In genomic region chr14:87140327-87140962, GRCm38 (mm10) we compare ENCODE assay signal across 8 mouse cellular contexts. TPM values are rescaled to one million over a fixed set of nuclear protein-coding genes. Genes with fewer than 3 reads are reported as not detected.
DNase-seq lines count a peak whose midpoint lies in the region; ATAC-seq lines count a peak whose summit lies in the region.

No protein-coding gene starts in this region.

- H3K4me3 ChIP-seq in embryonic facial prominence, embryonic 12.5 days: peak overlapping the region; percentile 75
- peak overlapping the region; percentile 53 for H3K4me3 ChIP-seq in hindbrain, embryonic 16.5 days (ENCODE audit: low read length)

- peak overlapping the region; percentile 63 for H3K9ac ChIP-seq in embryonic facial prominence, embryonic 12.5 days
- peak overlapping the region; percentile 33 for H3K9ac ChIP-seq in hindbrain, embryonic 16.5 days (ENCODE audit: low read depth, low read length)

- H3K27ac ChIP-seq in embryonic facial prominence, embryonic 12.5 days: no peak overlapping the region
- no peak overlapping the region for H3K27ac ChIP-seq in hindbrain, embryonic 16.5 days (ENCODE audit: low read depth, low read length)

- H3K36me3 ChIP-seq in embryonic facial prominence, embryonic 12.5 days: no peaks in the 10 kb centered on the region
- H3K36me3 ChIP-seq in hindbrain, embryonic 16.5 days (ENCODE audit: control insufficient read depth, insufficient read depth, low read length): no peaks in the 10 kb centered on the region

- no peaks in the 10 kb centered on the region for H3K27me3 ChIP-seq in embryonic facial prominence, embryonic 12.5 days
- no peaks in the 10 kb centered on the region for H3K27me3 ChIP-seq in hindbrain, embryonic 16.5 days (replicated peaks; ENCODE audit: control insufficient read depth, insufficient read depth, low read length)

- peak; percentile 35 for ATAC-seq in CD4-positive, CD25-positive, alpha-beta regulatory T cell, adult 4 months
- ATAC-seq in embryonic facial prominence, embryonic 12.5 days (ENCODE audit: insufficient number of reproducible peaks, insufficient read depth, low FRiP score, low TSS enrichment): no peak; the same call in 1 of the 2 replicates
- no peak for ATAC-seq in hindbrain, embryonic 16.5 days
- peak; percentile 9 for ATAC-seq in megakaryocyte, adult 5-6 weeks (ENCODE audit: poor library complexity, severe bottlenecking)

- WGBS in embryonic facial prominence, embryonic 12.5 days: 2% methylated on average over 17 of the region's 17 CpGs
- 7% methylated on average over 17 of the region's 17 CpGs for WGBS in hindbrain, embryonic 16.5 days

- H3K4me1 ChIP-seq in embryonic facial prominence, embryonic 12.5 days: no peaks in the 10 kb centered on the region
- H3K4me1 ChIP-seq in hindbrain, embryonic 16.5 days (ENCODE audit: control insufficient read depth, insufficient read depth, low read depth, low read length): peaks cover 2% of the 10 kb centered on the region; the same call in 1 of the 2 replicates

- peak overlapping the region; percentile 79 for H3K4me2 ChIP-seq in embryonic facial prominence, embryonic 12.5 days (replicated peaks)
- H3K4me2 ChIP-seq in hindbrain, embryonic 16.5 days (ENCODE audit: low read length): peak overlapping the region; percentile 76

- H3K9me3 ChIP-seq in embryonic facial prominence, embryonic 12.5 days: no peaks in the 10 kb centered on the region
- H3K9me3 ChIP-seq in hindbrain, embryonic 16.5 days (ENCODE audit: control insufficient read depth, low read length): no peaks in the 10 kb centered on the region

- DNase-seq in embryo, embryonic 10 days (ENCODE audit: low spot score): peak; percentile 68
- no peak for DNase-seq in embryo, embryonic 9.5 days (ENCODE audit: extremely low spot score)
- DNase-seq in right cerebral cortex, postnatal 14 days: no peak
- no peak for DNase-seq in cerebellum, postnatal 25 days

RNA-seq across cellular contexts. Expression of gene Diaph3, which starts 0.6 kb away (rescaled TPM):
- 1 to 10 TPM; 4.2 to 4.3 TPM for polyA plus RNA-seq in CD4-positive, CD25-positive, alpha-beta regulatory T cell, adult 4 months (2017; shearing (Covaris generic))
- polyA plus RNA-seq in embryonic facial prominence, embryonic 12.5 days (2016; fragmentation: Nextera tagmentation; extraction: Ambion mirVana): 12.8 and 13.3 TPM in 2 replicates
- 4.1 and 4.5 TPM in 2 replicates for polyA plus RNA-seq in hindbrain, embryonic 16.5 days (2015; fragmentation: Nextera tagmentation; extraction: Ambion mirVana)
- total RNA-seq in megakaryocyte, adult 5-6 weeks (2015): 33.8 and 35.7 TPM in 2 replicates
- 61.8 and 72.7 TPM in 2 replicates for total RNA-seq in megakaryocyte, adult 5-6 weeks (2017)

Comparison
In these comparisons a context has a peak if more than half of its experiments do, and no peak if none do; other contexts are left out.
1. ATAC-seq: peak in CD4-positive, CD25-positive, alpha-beta regulatory T cell, adult 4 months (single experiment) and megakaryocyte, adult 5-6 weeks (single experiment); none in embryonic facial prominence, embryonic 12.5 days (single experiment) and hindbrain, embryonic 16.5 days (single experiment).